Mouse (Mus musculus): ENCODE results near the gene Ly6g6e. TPM values are rescaled to one million over a fixed set of nuclear protein-coding genes. Genes with fewer than 3 reads are reported as not detected.
A peak's percentile ranks its signal among the peaks of the same experiment; 100 is the strongest.

The Ly6g6e gene
- polyA plus RNA-seq, 1 experiment from 2014 or later = 0.19 TPM

DNA sequence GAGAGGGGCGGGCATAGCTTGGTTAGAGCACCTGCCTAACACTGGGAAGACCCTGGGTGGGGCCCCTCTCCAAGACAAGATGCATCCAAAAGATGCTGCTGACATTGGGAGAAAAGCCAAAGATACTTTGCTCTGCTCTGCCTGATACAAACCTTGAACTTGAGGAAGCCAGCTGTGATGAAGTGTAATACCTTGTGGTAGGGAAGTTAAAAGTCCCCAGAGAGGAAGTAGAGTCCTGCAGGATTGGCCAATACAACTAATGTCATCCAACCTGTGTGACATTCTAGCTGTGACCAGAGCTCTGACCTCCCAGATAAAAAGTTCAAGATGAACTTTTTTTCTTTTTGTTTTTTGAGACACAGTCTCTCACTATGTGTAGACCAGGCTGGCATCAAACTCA, 48.4 kb downstream of the Ly6g6e start:
- Histone ChIP-seq H3K4me3 (ENCODE audit: low read depth, low read length) (no peak overlapping the region), H3K4me2 (ENCODE audit: low read depth, low read length) (peak overlapping the region; percentile 81), H3K9ac (replicated peaks) (no peak overlapping the region), H3K9me3 (ENCODE audit: low read length) (no peaks in the 10 kb centered on the region), H3K4me1 (ENCODE audit: insufficient read depth) (peaks cover 34% of the 10 kb centered on the region), H3K36me3 (replicated peaks; ENCODE audit: insufficient read depth, low read length) (peaks cover 18% of the 10 kb centered on the region), H3K27me3 (ENCODE audit: insufficient read depth, low read length) (no peaks in the 10 kb centered on the region), H3K27ac (ENCODE audit: low read depth) (peak overlapping the region; percentile 90)
- DNase-seq = no peak
- WGBS (ENCODE audit: insufficient replicate concordance) = 82% methylated on average over 1 of the region's 1 CpGs
- ATAC-seq = no peak
- TF ChIP-seq CTCF (IDR thresholded peaks at IDR 0.05; ENCODE audit: low read depth) = no peak
- no peak for TF ChIP-seq EP300 (IDR thresholded peaks at IDR 0.05; ENCODE audit: low read depth)

DNA sequence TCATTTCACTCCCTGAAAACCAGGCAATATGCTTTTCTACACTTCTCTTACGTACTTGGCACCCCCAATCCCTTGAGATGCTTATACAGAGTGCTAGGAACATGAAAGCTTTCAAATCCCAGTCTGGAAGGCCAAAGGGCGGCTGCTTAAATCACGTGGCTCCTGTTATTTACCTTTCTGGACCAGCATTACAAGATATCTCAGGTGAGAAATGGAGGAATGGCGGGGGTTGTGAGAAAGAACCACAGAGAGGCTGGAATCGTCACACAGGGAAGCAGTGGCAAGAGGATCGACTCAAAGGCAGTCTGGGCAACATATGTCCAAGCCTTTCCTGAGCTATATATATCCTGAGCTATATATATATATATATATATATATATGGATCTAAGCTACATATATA, 48.9 kb downstream of the Ly6g6e start:
- Histone ChIP-seq H3K4me2 (ENCODE audit: low read depth, low read length) (peak overlapping the region; percentile 81), H3K27me3 (ENCODE audit: insufficient read depth, low read length) (no peaks in the 10 kb centered on the region), H3K9me3 (ENCODE audit: low read length) (no peaks in the 10 kb centered on the region), H3K4me3 (ENCODE audit: low read depth, low read length) (peak overlapping the region; percentile 60), H3K36me3 (replicated peaks; ENCODE audit: insufficient read depth, low read length) (peaks cover 23% of the 10 kb centered on the region), H3K9ac (replicated peaks) (peak overlapping the region; percentile 76), H3K4me1 (ENCODE audit: insufficient read depth) (peaks cover 34% of the 10 kb centered on the region), H3K27ac (ENCODE audit: low read depth) (peak overlapping the region; percentile 90)
- TF ChIP-seq CTCF (IDR thresholded peaks at IDR 0.05; ENCODE audit: low read depth) (no peak), EP300 (IDR thresholded peaks at IDR 0.05; ENCODE audit: low read depth) (no peak)
- ATAC-seq (no peak), DNase-seq (no peak)
- WGBS (ENCODE audit: insufficient replicate concordance) = 32% methylated on average over 6 of the region's 6 CpGs

DNA sequence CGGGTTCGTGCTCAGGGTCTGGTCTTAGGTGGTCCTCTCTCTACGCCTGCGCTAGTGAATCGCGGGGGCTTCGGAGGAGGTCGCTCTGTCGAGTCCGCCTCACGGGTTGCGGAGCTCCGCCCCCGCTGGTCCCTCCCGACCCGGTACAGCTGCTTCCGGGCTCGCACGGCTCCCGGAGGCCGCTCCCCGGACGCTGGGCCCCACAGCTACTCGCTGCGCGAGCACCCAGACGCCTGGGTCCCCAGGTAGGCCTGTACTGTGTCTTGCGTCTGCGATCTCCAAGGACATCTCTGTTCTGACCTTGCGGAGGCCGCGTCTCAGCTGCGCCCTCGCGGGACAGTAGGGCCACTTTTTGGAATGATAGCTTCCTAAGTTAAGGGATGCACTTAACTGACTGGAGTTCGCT, 49.5 kb downstream of the Ly6g6e start, which contains the start of gene D17H6S53E:
D17H6S53E (plus strand) TSS at position 168 of the 406 bp plus-strand sequence.
- Histone ChIP-seq H3K9me3 (ENCODE audit: low read length) (no peaks in the 10 kb centered on the region), H3K27ac (ENCODE audit: low read depth) (peak within 1 kb of the TSS; percentile 90), H3K4me2 (ENCODE audit: low read depth, low read length) (peak within 1 kb of the TSS; percentile 81), H3K9ac (replicated peaks) (peak within 1 kb of the TSS; percentile 76), H3K27me3 (ENCODE audit: insufficient read depth, low read length) (no peaks in the 10 kb centered on the region), H3K36me3 (replicated peaks; ENCODE audit: insufficient read depth, low read length) (peaks cover 24% of the 10 kb centered on the region), H3K4me1 (ENCODE audit: insufficient read depth) (peaks cover 34% of the 10 kb centered on the region), H3K4me3 (ENCODE audit: low read depth, low read length) (peak within 1 kb of the TSS; percentile 60)
- ATAC-seq (peak; percentile 48), DNase-seq (peak; percentile 86)
- WGBS (ENCODE audit: insufficient replicate concordance) = 4% methylated on average over 31 of the region's 36 CpGs
- TF ChIP-seq EP300 (IDR thresholded peaks at IDR 0.05; ENCODE audit: low read depth) = no peak
- TF ChIP-seq CTCF (IDR thresholded peaks at IDR 0.05; ENCODE audit: low read depth) = no peak

DNA sequence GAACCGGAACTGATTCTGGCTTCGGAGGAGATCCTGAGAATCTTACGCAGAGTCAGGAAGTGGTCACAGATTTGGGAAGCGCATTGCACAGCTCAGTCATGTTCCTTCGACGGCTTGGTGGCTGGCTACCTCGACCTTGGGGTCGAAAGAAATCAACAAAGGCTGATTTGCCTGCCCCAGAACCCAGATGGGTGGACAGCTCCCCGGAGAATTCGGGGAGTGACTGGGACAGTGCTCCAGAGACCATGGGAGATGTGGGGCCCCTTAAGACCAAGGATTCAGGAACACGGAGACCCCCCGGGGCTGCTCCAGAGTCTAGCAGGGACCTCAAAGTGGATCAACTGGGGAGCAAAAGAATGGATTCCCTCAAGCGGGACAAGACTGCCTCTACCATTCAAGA, 50.3 kb downstream of the Ly6g6e start:
- peak overlapping the region; percentile 90 for H3K27ac ChIP-seq (ENCODE audit: low read depth)
- H3K36me3 ChIP-seq (replicated peaks; ENCODE audit: insufficient read depth, low read length) = peaks cover 24% of the 10 kb centered on the region
- peak overlapping the region; percentile 76 for H3K9ac ChIP-seq (replicated peaks)
- H3K27me3 ChIP-seq (ENCODE audit: insufficient read depth, low read length) = no peaks in the 10 kb centered on the region
- peak overlapping the region; percentile 60 for H3K4me3 ChIP-seq (ENCODE audit: low read depth, low read length)
- no peak for TF ChIP-seq EP300 (IDR thresholded peaks at IDR 0.05; ENCODE audit: low read depth)
- no peak for TF ChIP-seq CTCF (IDR thresholded peaks at IDR 0.05; ENCODE audit: low read depth)
- no peaks in the 10 kb centered on the region for H3K9me3 ChIP-seq (ENCODE audit: low read length)
- ATAC-seq (no peak), DNase-seq (no peak)
- peak overlapping the region; percentile 81 for H3K4me2 ChIP-seq (ENCODE audit: low read depth, low read length)
- peaks cover 34% of the 10 kb centered on the region for H3K4me1 ChIP-seq (ENCODE audit: insufficient read depth)
- 35% methylated on average over 13 of the region's 13 CpGs for WGBS (ENCODE audit: insufficient replicate concordance)

Other genes starting within 250 kb of the Ly6g6e start
- 12.6 and 13.1 TPM in 2 replicates for gene Stk19, start 240.0 kb upstream of the Ly6g6e start, polyA plus RNA-seq (2015; fragmentation: Nextera tagmentation; extraction: Ambion mirVana)
- gene Dxo, start 239.9 kb upstream of the Ly6g6e start, polyA plus RNA-seq (2015; fragmentation: Nextera tagmentation; extraction: Ambion mirVana) = 17.6 and 19.2 TPM in 2 replicates
- gene Skiv2l, start 226.7 kb upstream of the Ly6g6e start, polyA plus RNA-seq (2015; fragmentation: Nextera tagmentation; extraction: Ambion mirVana) = 14.1 and 15.4 TPM in 2 replicates
- gene Nelfe, start 226.5 kb upstream of the Ly6g6e start, polyA plus RNA-seq (2015; fragmentation: Nextera tagmentation; extraction: Ambion mirVana) = 26.1 and 26.5 TPM in 2 replicates
- 744 and 847 TPM in 2 replicates for gene Cfb, start 214.4 kb upstream of the Ly6g6e start, polyA plus RNA-seq (2015; fragmentation: Nextera tagmentation; extraction: Ambion mirVana)
- 0.33 and 0.46 TPM in 2 replicates for gene Zbtb12, start 197.4 kb upstream of the Ly6g6e start, polyA plus RNA-seq (2015; fragmentation: Nextera tagmentation; extraction: Ambion mirVana)
- 0.25 TPM in 1 of 2 replicates, not detected in the other for gene Gm20547, start 194.9 kb upstream of the Ly6g6e start, polyA plus RNA-seq (2015; fragmentation: Nextera tagmentation; extraction: Ambion mirVana)
- 35.7 and 37.3 TPM in 2 replicates for gene C2, start 178.6 kb upstream of the Ly6g6e start, polyA plus RNA-seq (2015; fragmentation: Nextera tagmentation; extraction: Ambion mirVana)
- gene Ehmt2, start 178.4 kb upstream of the Ly6g6e start, polyA plus RNA-seq (2015; fragmentation: Nextera tagmentation; extraction: Ambion mirVana) = 11.1 TPM in 2 replicates
- gene Slc44a4, start 162.4 kb upstream of the Ly6g6e start, polyA plus RNA-seq (2015; fragmentation: Nextera tagmentation; extraction: Ambion mirVana) = 3.5 and 3.6 TPM in 2 replicates
- 35.6 and 40.3 TPM in 2 replicates for gene Neu1, start 145.6 kb upstream of the Ly6g6e start, polyA plus RNA-seq (2015; fragmentation: Nextera tagmentation; extraction: Ambion mirVana)
- 0.06 and 0.12 TPM in 2 replicates for gene Hspa1b, start 117.7 kb upstream of the Ly6g6e start, polyA plus RNA-seq (2015; fragmentation: Nextera tagmentation; extraction: Ambion mirVana)
- gene Gm20481, start 107.0 kb upstream of the Ly6g6e start, polyA plus RNA-seq (2015; fragmentation: Nextera tagmentation; extraction: Ambion mirVana) = 0.28 TPM in 1 of 2 replicates, not detected in the other
- 0.46 and 0.59 TPM in 2 replicates for gene Hspa1a, start 104.7 kb upstream of the Ly6g6e start, polyA plus RNA-seq (2015; fragmentation: Nextera tagmentation; extraction: Ambion mirVana)
- 0.18 TPM in 1 of 2 replicates, not detected in the other for gene Hspa1l, start 104.2 kb upstream of the Ly6g6e start, polyA plus RNA-seq (2015; fragmentation: Nextera tagmentation; extraction: Ambion mirVana)
- gene Lsm2, start 95.0 kb upstream of the Ly6g6e start, polyA plus RNA-seq (2015; fragmentation: Nextera tagmentation; extraction: Ambion mirVana) = 69.8 and 76.7 TPM in 2 replicates
- gene Vars, start 75.9 kb upstream of the Ly6g6e start, polyA plus RNA-seq (2015; fragmentation: Nextera tagmentation; extraction: Ambion mirVana) = 38.0 and 43.8 TPM in 2 replicates
- 0.09 and 0.12 TPM in 2 replicates for gene Vwa7, start 60.3 kb upstream of the Ly6g6e start, polyA plus RNA-seq (2015; fragmentation: Nextera tagmentation; extraction: Ambion mirVana)
- gene Sapcd1, start 48.9 kb upstream of the Ly6g6e start, polyA plus RNA-seq (2015; fragmentation: Nextera tagmentation; extraction: Ambion mirVana) = 3.3 and 4.1 TPM in 2 replicates
- 3.8 and 4.2 TPM in 2 replicates for gene Msh5, start 30.2 kb upstream of the Ly6g6e start, polyA plus RNA-seq (2015; fragmentation: Nextera tagmentation; extraction: Ambion mirVana)
- gene Clic1, start 26.9 kb upstream of the Ly6g6e start, polyA plus RNA-seq (2015; fragmentation: Nextera tagmentation; extraction: Ambion mirVana) = 98.6 and 102 TPM in 2 replicates
- 15.8 and 17.2 TPM in 2 replicates for gene Ddah2, start 17.9 kb upstream of the Ly6g6e start, polyA plus RNA-seq (2015; fragmentation: Nextera tagmentation; extraction: Ambion mirVana)
- 0.32 and 0.49 TPM in 2 replicates for gene Ly6g6c, start 11.5 kb upstream of the Ly6g6e start, polyA plus RNA-seq (2015; fragmentation: Nextera tagmentation; extraction: Ambion mirVana)
- gene Mpig6b, start 10.7 kb upstream of the Ly6g6e start, polyA plus RNA-seq (2015; fragmentation: Nextera tagmentation; extraction: Ambion mirVana) = 6.5 and 7.1 TPM in 2 replicates
- gene Ly6g6d, start 1.2 kb downstream of the Ly6g6e start, polyA plus RNA-seq (2015; fragmentation: Nextera tagmentation; extraction: Ambion mirVana) = 0.54 and 0.60 TPM in 2 replicates
- 4.0 and 5.3 TPM in 2 replicates for gene Ly6g6f, start 8.7 kb downstream of the Ly6g6e start, polyA plus RNA-seq (2015; fragmentation: Nextera tagmentation; extraction: Ambion mirVana)
- gene Abhd16a, start 12.4 kb downstream of the Ly6g6e start, polyA plus RNA-seq (2015; fragmentation: Nextera tagmentation; extraction: Ambion mirVana) = 47.3 and 49.3 TPM in 2 replicates
- gene Ly6g5c, start 31.4 kb downstream of the Ly6g6e start, polyA plus RNA-seq (2015; fragmentation: Nextera tagmentation; extraction: Ambion mirVana) = not detected in 2 replicates
- 0.32 and 0.67 TPM in 2 replicates for gene Ly6g5b, start 38.5 kb downstream of the Ly6g6e start, polyA plus RNA-seq (2015; fragmentation: Nextera tagmentation; extraction: Ambion mirVana)
- 8.1 and 9.6 TPM in 2 replicates for gene Gpank1, start 44.6 kb downstream of the Ly6g6e start, polyA plus RNA-seq (2015; fragmentation: Nextera tagmentation; extraction: Ambion mirVana)
- gene Csnk2b, start 45.2 kb downstream of the Ly6g6e start, polyA plus RNA-seq (2015; fragmentation: Nextera tagmentation; extraction: Ambion mirVana) = 120 and 131 TPM in 2 replicates
- 4.4 and 4.8 TPM in 2 replicates for gene D17H6S53E, start 49.5 kb downstream of the Ly6g6e start, polyA plus RNA-seq (2015; fragmentation: Nextera tagmentation; extraction: Ambion mirVana)
- 1,209 and 1,216 TPM in 2 replicates for gene Apom, start 55.1 kb downstream of the Ly6g6e start, polyA plus RNA-seq (2015; fragmentation: Nextera tagmentation; extraction: Ambion mirVana)
- 16.5 and 19.7 TPM in 2 replicates for gene Bag6, start 58.3 kb downstream of the Ly6g6e start, polyA plus RNA-seq (2015; fragmentation: Nextera tagmentation; extraction: Ambion mirVana)
- 28.0 and 32.9 TPM in 2 replicates for gene Prrc2a, start 88.0 kb downstream of the Ly6g6e start, polyA plus RNA-seq (2015; fragmentation: Nextera tagmentation; extraction: Ambion mirVana)
- 34.1 and 39.1 TPM in 2 replicates for gene Aif1, start 99.2 kb downstream of the Ly6g6e start, polyA plus RNA-seq (2015; fragmentation: Nextera tagmentation; extraction: Ambion mirVana)
- gene Lst1, start 111.5 kb downstream of the Ly6g6e start, polyA plus RNA-seq (2015; fragmentation: Nextera tagmentation; extraction: Ambion mirVana) = 41.2 and 44.2 TPM in 2 replicates
- 5.3 and 6.0 TPM in 2 replicates for gene Ltb, start 117.5 kb downstream of the Ly6g6e start, polyA plus RNA-seq (2015; fragmentation: Nextera tagmentation; extraction: Ambion mirVana)
- 0.59 and 0.75 TPM in 2 replicates for gene Tnf, start 125.1 kb downstream of the Ly6g6e start, polyA plus RNA-seq (2015; fragmentation: Nextera tagmentation; extraction: Ambion mirVana)
- gene Lta, start 128.4 kb downstream of the Ly6g6e start, polyA plus RNA-seq (2015; fragmentation: Nextera tagmentation; extraction: Ambion mirVana) = not detected in 2 replicates
- 0.22 TPM in 2 replicates for gene Gm16181, start 143.9 kb downstream of the Ly6g6e start, polyA plus RNA-seq (2015; fragmentation: Nextera tagmentation; extraction: Ambion mirVana)
- 0.98 and 1.3 TPM in 2 replicates for gene Atp6v1g2, start 156.8 kb downstream of the Ly6g6e start, polyA plus RNA-seq (2015; fragmentation: Nextera tagmentation; extraction: Ambion mirVana)
- gene Nfkbil1, start 158.9 kb downstream of the Ly6g6e start, polyA plus RNA-seq (2015; fragmentation: Nextera tagmentation; extraction: Ambion mirVana) = 4.1 and 4.4 TPM in 2 replicates
- gene Ddx39b, start 164.8 kb downstream of the Ly6g6e start, polyA plus RNA-seq (2015; fragmentation: Nextera tagmentation; extraction: Ambion mirVana) = 79.6 and 87.2 TPM in 2 replicates
- 256 and 291 TPM in 2 replicates for gene H2-D1, start 185.8 kb downstream of the Ly6g6e start, polyA plus RNA-seq (2015; fragmentation: Nextera tagmentation; extraction: Ambion mirVana)
- 0.07 and 0.17 TPM in 2 replicates for gene H2-Q1, start 243.5 kb downstream of the Ly6g6e start, polyA plus RNA-seq (2015; fragmentation: Nextera tagmentation; extraction: Ambion mirVana)